Mouse (Mus musculus) hindbrain, postnatal 0 days (tissue): ENCODE results near the gene Nom1. TPM values are rescaled to one million over a fixed set of nuclear protein-coding genes. Genes with fewer than 3 reads are reported as not detected.

Experiments used
- ATAC-seq: fragments of 200-750 bp; cut with Nextera tagmentation; 2 replicates; pipeline ENCODE4 v1.8.0; 2017; ENCODE audit warnings: mild to moderate bottlenecking, moderate TSS enrichment, moderate library complexity
- DNase-seq: peaks from one replicate; pipeline ENCODE4 v3.0.0-alpha.2; 2015; ENCODE audit warnings: low spot score
- H3K27ac ChIP-seq: fragments of 300-500 bp; sonication (generic); 2 replicates; pipeline ENCODE4 v1.5.1; 2014; ENCODE audit warnings: mild to moderate bottlenecking
- H3K27me3 ChIP-seq: fragments of 300-500 bp; sonication (generic); 2 replicates; pipeline ENCODE4 v1.6.1; 2014; ENCODE audit warnings: low read length, mixed read lengths; ENCODE audit not compliant: insufficient read depth
- H3K36me3 ChIP-seq: fragments of 300-500 bp; sonication (generic); 2 replicates; pipeline ENCODE4 v1.6.1; 2014; ENCODE audit warnings: low read length, mixed read lengths; ENCODE audit not compliant: insufficient read depth
- H3K4me1 ChIP-seq: fragments of 300-500 bp; sonication (generic); 2 replicates; pipeline ENCODE4 v1.6.1; 2014; ENCODE audit warnings: antibody characterized with exemption, low read length, mixed read lengths; ENCODE audit not compliant: insufficient read depth
- H3K4me2 ChIP-seq: fragments of 300-500 bp; sonication (generic); 2 replicates; pipeline ENCODE4 v1.6.1; 2014; ENCODE audit warnings: low read depth, mild to moderate bottlenecking, low read length, moderate library complexity, mixed read lengths
- H3K4me3 ChIP-seq: fragments of 300-500 bp; sonication (generic); 2 replicates; pipeline ENCODE4 v1.5.1; 2014; ENCODE audit warnings: low read length
- H3K9ac ChIP-seq: fragments of 300-500 bp; sonication (generic); replicated peaks from 2 replicates; pipeline ENCODE4 v1.6.1; 2014; ENCODE audit warnings: mild to moderate bottlenecking, low read length, moderate library complexity, mixed read lengths
- H3K9me3 ChIP-seq: fragments of 300-500 bp; sonication (generic); 2 replicates; pipeline ENCODE4 v1.6.1; 2016; ENCODE audit warnings: low read length, mixed read lengths
- CTCF ChIP-seq: IDR thresholded peaks from 2 replicates; pipeline ENCODE4 v1.5.1; 2016; ENCODE audit warnings: antibody characterized with exemption, control low read depth, low read depth
- WGBS: fragments of 180-500 bp; shearing (Covaris S2); extraction: QIAGEN DNeasy Blood & Tissue Kit; methylation state at CpG from one replicate; pipeline ENCODE4 v1.1.7; 2014; 5-methylcytosine and 5-hydroxymethylcytosine counted together
- polyA plus RNA-seq: library from polyadenylated mRNA; unstranded; fragments of >200 nt; fragmentation: Nextera tagmentation; extraction: Ambion mirVana; gene quantifications from 2 replicates; pipeline ENCODE4 v1.2.1, GENCODE M21; 2015
- total RNA-seq: library from RNA; depleted of rRNA; stranded (reverse); fragments of >200 nt; gene quantifications from 2 replicates; pipeline ENCODE4 v1.2.3, GENCODE M21; 2014

Gene Nom1
- total and polyA plus RNA-seq, 2 experiments from 2014 or later = 7.4 to 14.0 TPM

- Histone ChIP-seq H3K4me2 (no peak overlapping the region), H3K36me3 (no peaks in the 10 kb centered on the region), H3K4me3 (no peak overlapping the region), H3K27ac (no peak overlapping the region), H3K4me1 (no peaks in the 10 kb centered on the region), H3K27me3 (peaks cover 86% of the 10 kb centered on the region), H3K9ac (no peak overlapping the region), H3K9me3 (no peaks in the 10 kb centered on the region)
- DNase-seq (no peak), ATAC-seq (no peak)
- no peak for TF ChIP-seq CTCF
- 3% methylated on average over 20 of the region's 20 CpGs for WGBS
These were observed 36.5 kb downstream of the Nom1 start for GRCm38 (mm10) chr5:29470851-29471394.

GRCm38 (mm10) chr5:29471396-29471795 is 36.9 kb downstream of the Nom1 start:
- Histone ChIP-seq H3K27me3 (peaks cover 86% of the 10 kb centered on the region), H3K9me3 (no peaks in the 10 kb centered on the region), H3K4me1 (no peaks in the 10 kb centered on the region), H3K36me3 (no peaks in the 10 kb centered on the region), H3K4me3 (no peak overlapping the region), H3K9ac (no peak overlapping the region), H3K27ac (no peak overlapping the region), H3K4me2 (no peak overlapping the region)
- WGBS = 2% methylated on average over 11 of the region's 11 CpGs
- no peak for DNase-seq
- no peak for TF ChIP-seq CTCF
- ATAC-seq = no peak

GRCm38 (mm10) chr5:29471855-29472665 is 37.6 kb downstream of the Nom1 start:
- Histone ChIP-seq H3K36me3 (no peaks in the 10 kb centered on the region), H3K9me3 (no peaks in the 10 kb centered on the region), H3K4me1 (no peaks in the 10 kb centered on the region), H3K27me3 (peaks cover 86% of the 10 kb centered on the region), H3K4me2 (no peak overlapping the region), H3K4me3 (no peak overlapping the region), H3K27ac (no peak overlapping the region), H3K9ac (no peak overlapping the region)
- no peak for TF ChIP-seq CTCF
- 3% methylated on average over 22 of the region's 22 CpGs for WGBS
- DNase-seq (no peak), ATAC-seq (no peak; the same call in 1 of the 2 replicates)

GRCm38 (mm10) chr5:29473551-29474245 is 39.2 kb downstream of the Nom1 start:
- 2% methylated on average over 35 of the region's 35 CpGs for WGBS
- no peak overlapping the region for H3K9ac ChIP-seq
- peaks cover 11% of the 10 kb centered on the region; the same call in 1 of the 2 replicates for H3K4me1 ChIP-seq
- ATAC-seq (no peak), DNase-seq (no peak)
- no peaks in the 10 kb centered on the region for H3K36me3 ChIP-seq
- H3K27me3 ChIP-seq = peaks cover 90% of the 10 kb centered on the region
- no peak for TF ChIP-seq CTCF
- no peak overlapping the region for H3K4me3 ChIP-seq
- no peak overlapping the region for H3K4me2 ChIP-seq
- no peak overlapping the region for H3K27ac ChIP-seq
- no peaks in the 10 kb centered on the region for H3K9me3 ChIP-seq

DNA sequence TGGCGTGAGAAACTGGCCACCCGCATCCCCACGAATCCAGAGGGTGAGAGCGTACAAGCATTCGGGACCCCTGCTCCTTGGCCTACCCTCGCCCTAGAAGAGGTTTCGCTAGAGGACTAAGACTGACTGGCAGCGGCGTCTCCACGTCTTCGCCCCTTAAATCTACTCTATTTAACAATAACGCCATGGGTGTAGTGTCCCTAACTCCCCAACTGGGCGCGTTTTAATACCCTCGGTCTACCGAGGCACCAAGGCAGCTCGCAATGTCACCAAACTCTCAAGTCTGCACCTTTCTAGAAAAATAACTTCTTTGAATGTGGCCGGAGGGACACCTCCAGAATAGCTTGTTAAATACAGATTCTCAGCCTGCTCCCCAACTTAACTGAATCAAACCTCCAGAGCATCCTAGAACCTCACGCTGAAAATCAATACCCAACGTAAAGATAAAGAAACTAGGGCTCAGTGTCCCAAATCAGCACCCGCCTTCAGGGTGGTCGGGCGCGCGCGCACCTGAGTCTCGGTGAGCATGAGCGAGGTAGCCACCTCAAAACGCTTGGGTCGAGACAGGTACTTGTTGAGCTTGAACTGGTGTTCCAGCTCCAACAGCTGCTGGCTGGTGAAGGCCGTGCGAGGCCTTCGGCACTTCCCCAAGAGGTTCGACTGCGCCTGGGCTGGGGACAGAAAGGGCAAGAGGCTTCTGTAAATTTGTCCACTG is 39.9 kb downstream of the Nom1 start:
- WGBS = 2% methylated on average over 35 of the region's 35 CpGs
- H3K9me3 ChIP-seq = no peaks in the 10 kb centered on the region
- H3K27ac ChIP-seq = no peak overlapping the region
- ATAC-seq = no peak
- H3K4me1 ChIP-seq = peaks cover 11% of the 10 kb centered on the region; the same call in 1 of the 2 replicates
- H3K36me3 ChIP-seq = no peaks in the 10 kb centered on the region
- no peak overlapping the region for H3K4me2 ChIP-seq
- no peak overlapping the region for H3K9ac ChIP-seq
- peaks cover 92% of the 10 kb centered on the region for H3K27me3 ChIP-seq
- no peak overlapping the region for H3K4me3 ChIP-seq
- no peak for TF ChIP-seq CTCF
- DNase-seq = no peak

GRCm38 (mm10) chr5:29475041-29475440 is 40.6 kb downstream of the Nom1 start:
- Histone ChIP-seq H3K9ac (no peak overlapping the region), H3K4me1 (peaks cover 11% of the 10 kb centered on the region; the same call in 1 of the 2 replicates), H3K4me3 (no peak overlapping the region), H3K27me3 (peaks cover 92% of the 10 kb centered on the region), H3K27ac (no peak overlapping the region), H3K4me2 (no peak overlapping the region), H3K9me3 (no peaks in the 10 kb centered on the region), H3K36me3 (no peaks in the 10 kb centered on the region)
- TF ChIP-seq CTCF = no peak
- ATAC-seq = no peak
- 3% methylated on average over 10 of the region's 10 CpGs for WGBS
- DNase-seq = no peak
